Mouse (Mus musculus): ENCODE measurements around the gene Gpr158.

- TF ChIP-seq CTCF (IDR thresholded peaks at IDR 0.05; ENCODE audit: insufficient read depth, low read length) (no peak), POLR2A (IDR thresholded peaks at IDR 0.05; ENCODE audit: borderline replicate concordance, extremely low read depth, low read depth, low read length) (no peak)
These were observed 25.4 kb downstream of the Gpr158 start for GRCm38 (mm10) chr2:21392727-21393126.

Data from lung, adult 2 months (tissue).